8 mouse cellular contexts compared by ENCODE assay signal in genomic region chr14:76505439-76506220, GRCm38 (mm10). TPM values are rescaled to one million over a fixed set of nuclear protein-coding genes. Genes with fewer than 3 reads are reported as not detected.
DNase-seq lines count a peak whose midpoint lies in the region; ATAC-seq and TF ChIP-seq lines count a peak whose summit lies in the region.

No protein-coding gene starts in this region.

- peaks cover 4% of the 10 kb centered on the region; the same call in 1 of the 2 replicates for H3K27me3 ChIP-seq in G1E (ENCODE audit: insufficient read depth, low read length)
- no peaks in the 10 kb centered on the region for H3K27me3 ChIP-seq in forebrain, embryonic 15.5 days
- no peaks in the 10 kb centered on the region for H3K27me3 ChIP-seq in lung, embryonic 14.5 days (ENCODE audit: insufficient read depth, low read length)
- no peaks in the 10 kb centered on the region for H3K27me3 ChIP-seq in thymus, adult 2 months (ENCODE audit: control insufficient read depth, insufficient read depth, low read length)

- peak overlapping the region; percentile 65 for H3K4me3 ChIP-seq in G1E (ENCODE audit: low read depth, low read length)
- peak overlapping the region; percentile 78 for H3K4me3 ChIP-seq in forebrain, embryonic 15.5 days
- H3K4me3 ChIP-seq in layer of hippocampus, adult 2 months: peak overlapping the region; percentile 89
- peak overlapping the region; percentile 83 for H3K4me3 ChIP-seq in lung, embryonic 14.5 days (ENCODE audit: low read depth, low read length)
- peak overlapping the region; percentile 68 for H3K4me3 ChIP-seq in thymus, adult 2 months (ENCODE audit: control insufficient read depth, insufficient read depth, low read length)

- intact Hi-C loops in heart, postnatal 25 days (cut with DNase I): loop anchor here (2.0 to 5.0 kb wide), 5 partner anchors 52 to 225 kb away; partner anchors contain the start of gene Serp2

- under 1% methylated on average over 30 of the region's 31 CpGs for WGBS in forebrain, embryonic 15.5 days
- WGBS in lung, embryonic 14.5 days: under 1% methylated on average over 31 of the region's 31 CpGs
- WGBS in thymus, adult 2 months: 7% methylated on average over 31 of the region's 31 CpGs

- peak overlapping the region; percentile 91 for H3K4me2 ChIP-seq in forebrain, embryonic 15.5 days (replicated peaks)
- peak overlapping the region; percentile 92 for H3K4me2 ChIP-seq in lung, embryonic 14.5 days

- no peak for TF ChIP-seq CTCF in G1E (IDR thresholded peaks at IDR 0.05; ENCODE audit: low read depth, low read length)
- TF ChIP-seq CTCF in layer of hippocampus, adult 2 months (conservative IDR thresholded peaks at IDR 0.05): no peak
- TF ChIP-seq CTCF in lung, embryonic 14.5 days (IDR thresholded peaks at IDR 0.05; ENCODE audit: low read depth): no peak
- peak; percentile 35; the same call in 1 of the 2 replicates for TF ChIP-seq CTCF in thymus, adult 2 months (IDR thresholded peaks at IDR 0.05; ENCODE audit: borderline replicate concordance, control insufficient read depth, extremely low read depth, insufficient read depth, low read length, poor library complexity)

- H3K9me3 ChIP-seq in G1E (replicated peaks): peaks cover 34% of the 10 kb centered on the region
- H3K9me3 ChIP-seq in forebrain, embryonic 15.5 days: no peaks in the 10 kb centered on the region
- no peaks in the 10 kb centered on the region for H3K9me3 ChIP-seq in lung, embryonic 14.5 days (ENCODE audit: low read depth, low read length)

- no peaks in the 10 kb centered on the region for H3K36me3 ChIP-seq in G1E (replicated peaks)
- H3K36me3 ChIP-seq in forebrain, embryonic 15.5 days: peaks cover 19% of the 10 kb centered on the region
- H3K36me3 ChIP-seq in lung, embryonic 14.5 days (ENCODE audit: insufficient read depth): peaks cover 30% of the 10 kb centered on the region
- H3K36me3 ChIP-seq in thymus, adult 2 months (ENCODE audit: control insufficient read depth, insufficient read depth, low read length): no peaks in the 10 kb centered on the region

- H3K4me1 ChIP-seq in G1E (ENCODE audit: insufficient read depth, low read depth, low read length): peaks cover 8% of the 10 kb centered on the region
- peaks cover 26% of the 10 kb centered on the region for H3K4me1 ChIP-seq in forebrain, embryonic 15.5 days
- peaks cover 5% of the 10 kb centered on the region; the same call in 1 of the 2 replicates for H3K4me1 ChIP-seq in lung, embryonic 14.5 days (ENCODE audit: insufficient read depth)
- peaks cover 8% of the 10 kb centered on the region; the same call in 1 of the 2 replicates for H3K4me1 ChIP-seq in thymus, adult 2 months (replicated peaks; ENCODE audit: control insufficient read depth, insufficient read depth, low read length)

- H3K27ac ChIP-seq in forebrain, embryonic 15.5 days (replicated peaks): peak overlapping the region; percentile 100
- H3K27ac ChIP-seq in layer of hippocampus, adult 2 months: peak overlapping the region; percentile 99
- H3K27ac ChIP-seq in lung, embryonic 14.5 days (ENCODE audit: low read depth): peak overlapping the region; percentile 100
- peak overlapping the region; percentile 36 for H3K27ac ChIP-seq in thymus, adult 2 months (ENCODE audit: control insufficient read depth, insufficient read depth, low read length)

- ATAC-seq in G1E (ENCODE audit: extremely low read depth, insufficient number of reproducible peaks, low FRiP score, poor library complexity, severe bottlenecking): peak; percentile 71
- peak; percentile 78 for ATAC-seq in forebrain, embryonic 15.5 days (replicated peaks)
- ATAC-seq in lung, embryonic 14.5 days (ENCODE audit: insufficient read depth): peak; percentile 86

- TF ChIP-seq POLR2A in thymus, adult 2 months (IDR thresholded peaks at IDR 0.05; ENCODE audit: control insufficient read depth, extremely low read depth, insufficient read depth, low read length, poor library complexity): no peak

- peak overlapping the region; percentile 96 for H3K9ac ChIP-seq in forebrain, embryonic 15.5 days (replicated peaks)
- H3K9ac ChIP-seq in lung, embryonic 14.5 days: peak overlapping the region; percentile 99

- DNase-seq in G1E (ENCODE audit: low spot score): peak; percentile 10
- DNase-seq in cerebellum, adult 11-12 months: peak; percentile 95
- peak; percentile 81 for DNase-seq in heart, postnatal 25 days (ENCODE audit: low spot score)
- peak; percentile 74 to 84 for DNase-seq in layer of hippocampus, adult 2 months (ENCODE audit: low spot score in 2 of 2)
- DNase-seq in lung, embryonic 14.5 days: peak; percentile 97
- DNase-seq in ovary, adult 18-20 months (ENCODE audit: low spot score): peak; percentile 87
- peak; percentile 39 for DNase-seq in thymus, adult 2 months

RNA-seq across cellular contexts. Expression of gene Serp2, which starts 51.1 kb away (rescaled TPM):
- total RNA-seq in G1E (2014; fragmentation: Nextera tagmentation) (not detected in 2 replicates), G1E (2017) (not detected in 2 replicates)
- not detected in 2 replicates for polyA plus RNA-seq in G1E (2012)
- polyA plus RNA-seq in forebrain, embryonic 15.5 days (2015; fragmentation: Nextera tagmentation; extraction: Ambion mirVana): 125 and 138 TPM in 2 replicates
- 1 to 10 TPM in 1 of 2 experiments, under 1 TPM in 1; 0.47 to 1.0 TPM for total RNA-seq in heart, postnatal 25 days (2021)
- 100 to 1,000 TPM; 142 to 158 TPM for total RNA-seq in layer of hippocampus, adult 2 months (2021)
- polyA plus RNA-seq in lung, embryonic 14.5 days (2014; fragmentation: Nextera tagmentation; extraction: Ambion mirVana): 5.8 and 7.7 TPM in 2 replicates
- polyA plus RNA-seq in thymus, adult 2 months (2012; rRNA removed): 3.7 and 6.2 TPM in 2 replicates

Comparison
In these comparisons a context has a peak if more than half of its experiments do, and no peak if none do; other contexts are left out.
1. Peak in every context shown above with its lines: DNase-seq, ATAC-seq, H3K4me3 ChIP-seq and H3K27ac ChIP-seq.
2. DNase-seq: peak in every context shown above with its lines; median percentile 97 in lung, embryonic 14.5 days; 95 in cerebellum, adult 11-12 months; 87 in ovary, adult 18-20 months; 81 in heart, postnatal 25 days; 79 in layer of hippocampus, adult 2 months; 39 in thymus, adult 2 months; 10 in G1E.
3. H3K27ac ChIP-seq: peak in every context shown above with its lines; median percentile 100 in forebrain, embryonic 15.5 days; 100 in lung, embryonic 14.5 days; 99 in layer of hippocampus, adult 2 months; 36 in thymus, adult 2 months.
4. RNA of gene Serp2, which starts 51.1 kb away (polyA plus RNA-seq): 125 to 138 TPM in forebrain, embryonic 15.5 days; 5.8 to 7.7 TPM in lung, embryonic 14.5 days, 3.7 to 6.2 TPM in thymus, adult 2 months and not detected in G1E; every median in the first group is over 10 times any median in the second.